Mouse (Mus musculus) NIH3T3 (cell line): ENCODE measurements around the gene Lrrc72.
A peak's percentile ranks its signal among the peaks of the same experiment; 100 is the strongest.
"Not testable (repeated sequence)": the region's sequence is repeated elsewhere in the genome, so short reads cannot be mapped to it uniquely, and the experiment has no call there.

Experiments used
- DNase-seq: peaks from one replicate; pipeline ENCODE4 v3.0.0-alpha.2; 2012; ENCODE audit warnings: low read depth

The Lrrc72 gene

GRCm38 (mm10) chr12:36253298-36253697 is at the start of gene Lrrc72:
Gene Lrrc72 (minus strand): TSS chr12:36253398.
- no peak for DNase-seq

GRCm38 (mm10) chr12:36302326-36302725 is 49.1 kb upstream of the Lrrc72 start:
- DNase-seq: no peak

- DNase-seq: no peak
These were observed 38.1 kb upstream of the Lrrc72 start for GRCm38 (mm10) chr12:36291346-36291745.

GRCm38 (mm10) chr12:36290465-36290864 is 37.3 kb upstream of the Lrrc72 start:
- no peak for DNase-seq

- no peak for DNase-seq
These were observed 36.4 kb upstream of the Lrrc72 start for GRCm38 (mm10) chr12:36289634-36290033.

GRCm38 (mm10) chr12:36274823-36275222 is 21.6 kb upstream of the Lrrc72 start:
- DNase-seq: no peak

GRCm38 (mm10) chr12:36267670-36268246 is 14.6 kb upstream of the Lrrc72 start:
- no peak for DNase-seq

- DNase-seq: no peak
These were observed 9.0 kb upstream of the Lrrc72 start for GRCm38 (mm10) chr12:36262116-36262721.

GRCm38 (mm10) chr12:36255413-36255812 is 2.2 kb upstream of the Lrrc72 start:
- DNase-seq: no peak

- peak; percentile 14 for DNase-seq
These were observed 12.0 kb downstream of the Lrrc72 start for GRCm38 (mm10) chr12:36241171-36241570.

- DNase-seq: no peak
These were observed 21.8 kb downstream of the Lrrc72 start for GRCm38 (mm10) chr12:36231386-36231785.

GRCm38 (mm10) chr12:36224392-36224791 is 28.8 kb downstream of the Lrrc72 start:
- DNase-seq: no peak

GRCm38 (mm10) chr12:36216905-36217304 is 36.3 kb downstream of the Lrrc72 start:
- no peak for DNase-seq

- no peak for DNase-seq
These were observed 37.0 kb downstream of the Lrrc72 start for GRCm38 (mm10) chr12:36216230-36216629.

GRCm38 (mm10) chr12:36215149-36215480 is 38.1 kb downstream of the Lrrc72 start:
- peak; percentile 83 for DNase-seq

GRCm38 (mm10) chr12:36214389-36215148 is 38.6 kb downstream of the Lrrc72 start:
- DNase-seq: no peak

GRCm38 (mm10) chr12:36210096-36210495 is 43.1 kb downstream of the Lrrc72 start:
- DNase-seq: no peak

- no peak for DNase-seq
These were observed 44.7 kb downstream of the Lrrc72 start for GRCm38 (mm10) chr12:36208456-36208855.

GRCm38 (mm10) chr12:36207800-36208148 is 45.4 kb downstream of the Lrrc72 start:
- no peak for DNase-seq

GRCm38 (mm10) chr12:36207072-36207799 is 46.0 kb downstream of the Lrrc72 start:
- DNase-seq: peak; percentile 59

- DNase-seq: not testable (repeated sequence)
These were observed 47.5 kb downstream of the Lrrc72 start for GRCm38 (mm10) chr12:36205579-36206119.

- DNase-seq: no peak
These were observed 58.2 kb downstream of the Lrrc72 start for GRCm38 (mm10) chr12:36194976-36195375.
